Mouse (Mus musculus) bone marrow, adult 2 months (tissue): ENCODE measurements at regions not wholly inside any gene's neighbourhood (a gene's known extent, or its start where the extent isn't known, plus 50 kb on each side); places are given as distances from the start of the nearest gene placed in this dataset.

ENCODE experiments used
- H3K27ac ChIP-seq: fragments of 200-500 bp; 2 replicates; pipeline ENCODE4 v1.5.1; 2012; ENCODE audit warnings: low read depth, mild to moderate bottlenecking, control low read depth, inconsistent platforms, low read length; ENCODE audit not compliant: control insufficient read depth, poor library complexity, insufficient read depth
- H3K4me1 ChIP-seq: fragments of 200-500 bp; 2 replicates; pipeline ENCODE4 v1.6.1; 2011; ENCODE audit warnings: low read length; ENCODE audit not compliant: control insufficient read depth, insufficient read depth
- H3K4me3 ChIP-seq: fragments of 200-500 bp; replicated peaks from 2 replicates; pipeline ENCODE3; 2011; ENCODE audit warnings: mild to moderate bottlenecking, low read depth, low read length, control low read depth; ENCODE audit not compliant: control insufficient read depth
- CTCF ChIP-seq: fragments of 200-500 bp; IDR thresholded peaks from 2 replicates; pipeline ENCODE4 v1.5.1; 2011; ENCODE audit warnings: low read length, control low read depth; ENCODE audit not compliant: control insufficient read depth, insufficient read depth
- POLR2A ChIP-seq: fragments of 200-500 bp; IDR thresholded peaks from 2 replicates; pipeline ENCODE4 v1.6.1; 2011; ENCODE audit warnings: low read depth, mild to moderate bottlenecking, control low read depth, low read length, borderline replicate concordance; ENCODE audit not compliant: control insufficient read depth
- WGBS: fragments of 180-500 bp; shearing (Covaris S2); methylation state at CpG from one replicate; pipeline ENCODE4 v1.1.7; 2018; 5-methylcytosine and 5-hydroxymethylcytosine counted together

GRCm38 (mm10) chr16:86117959-86118358 is 216.3 kb upstream of the Adamts5 start:
- H3K4me3 ChIP-seq, result no peak overlapping the region
- no peaks in the 10 kb centered on the region for H3K4me1 ChIP-seq
- TF ChIP-seq CTCF (no peak), POLR2A (no peak)
- no peak overlapping the region for H3K27ac ChIP-seq

- Histone ChIP-seq H3K27ac (no peak overlapping the region), H3K4me1 (no peaks in the 10 kb centered on the region), H3K4me3 (no peak overlapping the region)
- TF ChIP-seq POLR2A, result no peak
- 57% methylated on average over 2 of the region's 2 CpGs for WGBS
Measured at GRCm38 (mm10) chr16:86115587-86116376, 214.2 kb upstream of the Adamts5 start.

GRCm38 (mm10) chr16:86094461-86094860 is 192.8 kb upstream of the Adamts5 start:
- no peaks in the 10 kb centered on the region for H3K4me1 ChIP-seq
- H3K27ac ChIP-seq, result no peak overlapping the region
- TF ChIP-seq CTCF, result no peak
- TF ChIP-seq POLR2A, result no peak
- H3K4me3 ChIP-seq, result no peak overlapping the region
- WGBS, result 77% methylated on average over 2 of the region's 2 CpGs

GRCm38 (mm10) chr16:86090175-86090574 is 188.5 kb upstream of the Adamts5 start:
- Histone ChIP-seq H3K4me1 (no peaks in the 10 kb centered on the region), H3K4me3 (no peak overlapping the region), H3K27ac (no peak overlapping the region)
- WGBS, result 86% methylated on average over 6 of the region's 6 CpGs
- no peak for TF ChIP-seq POLR2A
- no peak for TF ChIP-seq CTCF

GRCm38 (mm10) chr16:86087421-86087820 is 185.8 kb upstream of the Adamts5 start:
- 70% methylated on average over 3 of the region's 3 CpGs for WGBS
- TF ChIP-seq POLR2A (no peak), CTCF (no peak)
- Histone ChIP-seq H3K4me1 (no peaks in the 10 kb centered on the region), H3K27ac (no peak overlapping the region), H3K4me3 (no peak overlapping the region)

- WGBS, result 53% methylated on average over 3 of the region's 3 CpGs
- H3K27ac ChIP-seq, result no peak overlapping the region
- H3K4me3 ChIP-seq, result no peak overlapping the region
- no peak for TF ChIP-seq CTCF
- TF ChIP-seq POLR2A, result no peak
- H3K4me1 ChIP-seq, result no peaks in the 10 kb centered on the region
Measured at GRCm38 (mm10) chr16:86067628-86068364, 166.2 kb upstream of the Adamts5 start.

GRCm38 (mm10) chr16:86060087-86060486 is 158.5 kb upstream of the Adamts5 start:
- TF ChIP-seq POLR2A (no peak), CTCF (no peak)
- Histone ChIP-seq H3K4me3 (no peak overlapping the region), H3K4me1 (no peaks in the 10 kb centered on the region), H3K27ac (no peak overlapping the region)
- 55% methylated on average over 5 of the region's 5 CpGs for WGBS

- 63% methylated on average over 2 of the region's 2 CpGs for WGBS
- TF ChIP-seq CTCF, result no peak
- TF ChIP-seq POLR2A, result no peak
- Histone ChIP-seq H3K4me3 (no peak overlapping the region), H3K27ac (no peak overlapping the region), H3K4me1 (no peaks in the 10 kb centered on the region)
Measured at GRCm38 (mm10) chr16:86044695-86045094, 143.1 kb upstream of the Adamts5 start.
